Mouse (Mus musculus) liver, embryonic 15.5 days (tissue): ENCODE results near the gene Cdcp1. TPM values are rescaled to one million over a fixed set of nuclear protein-coding genes. Genes with fewer than 3 reads are reported as not detected.

ENCODE experiments used
- ATAC-seq: fragments of 200-750 bp; cut with Nextera tagmentation; 2 replicates; pipeline ENCODE4 v1.8.0; 2017; ENCODE audit warnings: moderate number of reproducible peaks, mild to moderate bottlenecking, moderate library complexity; ENCODE audit not compliant: insufficient read depth
- H3K27ac ChIP-seq: fragments of 300-500 bp; sonication (generic); replicated peaks from 2 replicates; pipeline ENCODE4 v1.5.1; 2015; ENCODE audit warnings: mild to moderate bottlenecking, inconsistent platforms
- H3K27me3 ChIP-seq: fragments of 300-500 bp; sonication (generic); 2 replicates; pipeline ENCODE4 v1.6.1; 2015; ENCODE audit warnings: mild to moderate bottlenecking, inconsistent platforms
- H3K36me3 ChIP-seq: fragments of 300-500 bp; sonication (generic); replicated peaks from 2 replicates; pipeline ENCODE4 v1.6.1; 2015; ENCODE audit warnings: moderate library complexity, mild to moderate bottlenecking, inconsistent platforms
- H3K4me1 ChIP-seq: fragments of 300-500 bp; sonication (generic); replicated peaks from 2 replicates; pipeline ENCODE4 v1.6.1; 2015; ENCODE audit warnings: inconsistent platforms
- H3K4me2 ChIP-seq: fragments of 300-500 bp; sonication (generic); 2 replicates; pipeline ENCODE4 v1.6.1; 2015; ENCODE audit warnings: moderate library complexity, mild to moderate bottlenecking, inconsistent platforms
- H3K4me3 ChIP-seq: fragments of 300-500 bp; sonication (generic); replicated peaks from 2 replicates; pipeline ENCODE4 v1.5.1; 2015; ENCODE audit warnings: mild to moderate bottlenecking, inconsistent platforms
- H3K9ac ChIP-seq: fragments of 300-500 bp; sonication (generic); 2 replicates; pipeline ENCODE4 v1.6.1; 2015; ENCODE audit warnings: moderate library complexity, mild to moderate bottlenecking, inconsistent platforms
- H3K9me3 ChIP-seq: fragments of 300-500 bp; sonication (generic); replicated peaks from 2 replicates; pipeline ENCODE4 v1.6.1; 2016; ENCODE audit warnings: inconsistent platforms
- WGBS: fragments of 180-500 bp; shearing (Covaris S2); methylation state at CpG from one replicate; pipeline ENCODE4 v1.1.7; 2015; ENCODE audit warnings: mixed read lengths; ENCODE audit not compliant: insufficient replicate concordance; 5-methylcytosine and 5-hydroxymethylcytosine counted together
- polyA plus RNA-seq: library from polyadenylated mRNA; unstranded; fragments of >200 nt; fragmentation: Nextera tagmentation; extraction: Ambion mirVana; gene quantifications from 2 replicates; pipeline ENCODE4 v1.2.1, GENCODE M21; 2015

The Cdcp1 gene
- polyA plus RNA-seq, 1 experiment from 2014 or later = 0.46 TPM

GRCm38 (mm10) chr9:123207895-123208294 lies 7.9 kb downstream of the Cdcp1 start:
- Histone ChIP-seq H3K4me3 (no peak overlapping the region), H3K9ac (no peak overlapping the region), H3K27me3 (no peaks in the 10 kb centered on the region), H3K9me3 (no peaks in the 10 kb centered on the region), H3K4me2 (no peak overlapping the region), H3K27ac (no peak overlapping the region), H3K4me1 (0 out of 2 replicates have a peak, but pooled peaks cover 3% of the 10 kb centered on the region), H3K36me3 (no peaks in the 10 kb centered on the region)
- 85% methylated on average over 1 of the region's 1 CpGs for WGBS
- no peak for ATAC-seq

GRCm38 (mm10) chr9:123206948-123207347 lies 8.9 kb downstream of the Cdcp1 start:
- H3K9me3 ChIP-seq = no peaks in the 10 kb centered on the region
- no peak overlapping the region for H3K27ac ChIP-seq
- H3K9ac ChIP-seq = no peak overlapping the region
- no peaks in the 10 kb centered on the region for H3K36me3 ChIP-seq
- WGBS = 54% methylated on average over 2 of the region's 2 CpGs
- H3K4me3 ChIP-seq = no peak overlapping the region
- no peak overlapping the region for H3K4me2 ChIP-seq
- H3K4me1 ChIP-seq = 0 out of 2 replicates have a peak, but pooled peaks cover 3% of the 10 kb centered on the region
- H3K27me3 ChIP-seq = no peaks in the 10 kb centered on the region
- peak; percentile 83 for ATAC-seq

- H3K9me3 ChIP-seq = no peaks in the 10 kb centered on the region
- H3K36me3 ChIP-seq = no peaks in the 10 kb centered on the region
- 0 out of 2 replicates have a peak, but pooled peaks cover 3% of the 10 kb centered on the region for H3K4me1 ChIP-seq
- H3K27me3 ChIP-seq = no peaks in the 10 kb centered on the region
- no peak overlapping the region for H3K4me3 ChIP-seq
- ATAC-seq = no peak
- no peak overlapping the region for H3K4me2 ChIP-seq
- H3K27ac ChIP-seq = no peak overlapping the region
- 28% methylated on average over 2 of the region's 2 CpGs for WGBS
- H3K9ac ChIP-seq = no peak overlapping the region
Observed at GRCm38 (mm10) chr9:123206526-123206925, 9.3 kb downstream of the Cdcp1 start.

GRCm38 (mm10) chr9:123200116-123200515 lies 15.7 kb downstream of the Cdcp1 start:
- Histone ChIP-seq H3K36me3 (no peaks in the 10 kb centered on the region), H3K27me3 (no peaks in the 10 kb centered on the region), H3K27ac (no peak overlapping the region), H3K4me1 (no peaks in the 10 kb centered on the region), H3K9me3 (no peaks in the 10 kb centered on the region), H3K4me3 (no peak overlapping the region), H3K4me2 (no peak overlapping the region), H3K9ac (no peak overlapping the region)
- WGBS = 51% methylated on average over 3 of the region's 3 CpGs
- ATAC-seq = no peak

- no peaks in the 10 kb centered on the region for H3K36me3 ChIP-seq
- H3K4me2 ChIP-seq = no peak overlapping the region
- H3K9me3 ChIP-seq = no peaks in the 10 kb centered on the region
- ATAC-seq = no peak
- H3K27me3 ChIP-seq = no peaks in the 10 kb centered on the region
- 45% methylated on average over 2 of the region's 2 CpGs for WGBS
- H3K27ac ChIP-seq = no peak overlapping the region
- no peaks in the 10 kb centered on the region for H3K4me1 ChIP-seq
- H3K9ac ChIP-seq = no peak overlapping the region
- no peak overlapping the region for H3K4me3 ChIP-seq
Observed at GRCm38 (mm10) chr9:123188271-123188670, 27.6 kb downstream of the Cdcp1 start.

- no peak for ATAC-seq
- H3K9ac ChIP-seq = no peak overlapping the region
- no peaks in the 10 kb centered on the region for H3K27me3 ChIP-seq
- no peaks in the 10 kb centered on the region for H3K36me3 ChIP-seq
- no peak overlapping the region for H3K4me2 ChIP-seq
- no peaks in the 10 kb centered on the region for H3K4me1 ChIP-seq
- no peaks in the 10 kb centered on the region for H3K9me3 ChIP-seq
- H3K4me3 ChIP-seq = no peak overlapping the region
- H3K27ac ChIP-seq = no peak overlapping the region
- 80% methylated on average over 5 of the region's 5 CpGs for WGBS
Observed at GRCm38 (mm10) chr9:123187589-123187988, 28.2 kb downstream of the Cdcp1 start.

- Histone ChIP-seq H3K9me3 (no peaks in the 10 kb centered on the region), H3K36me3 (no peaks in the 10 kb centered on the region), H3K27ac (no peak overlapping the region), H3K4me3 (no peak overlapping the region), H3K27me3 (no peaks in the 10 kb centered on the region), H3K4me2 (no peak overlapping the region), H3K4me1 (no peaks in the 10 kb centered on the region), H3K9ac (no peak overlapping the region)
- ATAC-seq = no peak
- WGBS = 67% methylated on average over 5 of the region's 5 CpGs
Observed at GRCm38 (mm10) chr9:123186151-123186550, 29.7 kb downstream of the Cdcp1 start.

GRCm38 (mm10) chr9:123185546-123185945 lies 30.3 kb downstream of the Cdcp1 start:
- Histone ChIP-seq H3K4me3 (no peak overlapping the region), H3K4me2 (no peak overlapping the region), H3K27ac (no peak overlapping the region), H3K36me3 (no peaks in the 10 kb centered on the region), H3K9me3 (no peaks in the 10 kb centered on the region), H3K27me3 (no peaks in the 10 kb centered on the region), H3K4me1 (no peaks in the 10 kb centered on the region), H3K9ac (no peak overlapping the region)
- 41% methylated on average over 2 of the region's 2 CpGs for WGBS
- ATAC-seq = no peak

- Histone ChIP-seq H3K9me3 (no peaks in the 10 kb centered on the region), H3K36me3 (no peaks in the 10 kb centered on the region), H3K4me3 (no peak overlapping the region), H3K4me1 (no peaks in the 10 kb centered on the region), H3K27ac (no peak overlapping the region), H3K27me3 (no peaks in the 10 kb centered on the region), H3K9ac (no peak overlapping the region), H3K4me2 (no peak overlapping the region)
- 50% methylated on average over 8 of the region's 8 CpGs for WGBS
- ATAC-seq = no peak
Observed at GRCm38 (mm10) chr9:123183226-123183625, 32.6 kb downstream of the Cdcp1 start.

- H3K36me3 ChIP-seq = no peaks in the 10 kb centered on the region
Observed at GRCm38 (mm10) chr9:123180003-123180402, 35.8 kb downstream of the Cdcp1 start.

GRCm38 (mm10) chr9:123177380-123178048 lies 38.3 kb downstream of the Cdcp1 start:
- WGBS = 58% methylated on average over 9 of the region's 9 CpGs
- no peak overlapping the region for H3K4me2 ChIP-seq

More at GRCm38 (mm10) chr9:123180003-123180402, 35.8 kb downstream of the Cdcp1 start:
- ATAC-seq = no peak
- WGBS = 71% methylated on average over 6 of the region's 6 CpGs
- Histone ChIP-seq H3K4me3 (no peak overlapping the region), H3K4me2 (no peak overlapping the region), H3K9me3 (no peaks in the 10 kb centered on the region), H3K27me3 (no peaks in the 10 kb centered on the region), H3K9ac (no peak overlapping the region), H3K27ac (no peak overlapping the region), H3K4me1 (no peaks in the 10 kb centered on the region)

GRCm38 (mm10) chr9:123174356-123174755 lies 41.5 kb downstream of the Cdcp1 start:
- H3K36me3 ChIP-seq = no peaks in the 10 kb centered on the region
- no peak overlapping the region for H3K4me2 ChIP-seq
- no peak overlapping the region for H3K4me3 ChIP-seq
- H3K4me1 ChIP-seq = no peaks in the 10 kb centered on the region
- no peaks in the 10 kb centered on the region for H3K9me3 ChIP-seq
- no peak for ATAC-seq
- no peaks in the 10 kb centered on the region for H3K27me3 ChIP-seq
- no peak overlapping the region for H3K9ac ChIP-seq
- WGBS = 61% methylated on average over 4 of the region's 4 CpGs
- H3K27ac ChIP-seq = no peak overlapping the region

More at GRCm38 (mm10) chr9:123177380-123178048, 38.3 kb downstream of the Cdcp1 start:
- no peak overlapping the region for H3K9ac ChIP-seq
- no peaks in the 10 kb centered on the region for H3K36me3 ChIP-seq
- ATAC-seq = no peak
- H3K4me3 ChIP-seq = no peak overlapping the region
- no peaks in the 10 kb centered on the region for H3K27me3 ChIP-seq
- H3K4me1 ChIP-seq = no peaks in the 10 kb centered on the region
- H3K9me3 ChIP-seq = no peaks in the 10 kb centered on the region
- no peak overlapping the region for H3K27ac ChIP-seq
